Mouse (Mus musculus): ENCODE results near the gene Sox10. TPM values are rescaled to one million over a fixed set of nuclear protein-coding genes. Genes with fewer than 3 reads are reported as not detected.

Sox10 gene
- total RNA-seq (2021) = 10 to 100 TPM; 27.7 to 30.4 TPM
- long read RNA-seq, experiment 1, transcript Sox10-201 (4 exons, 2,713 nt) = major isoform, 38 of 46 reads
- long read RNA-seq, experiment 1, partial matches to known transcripts = 6 of 46 reads
- long read RNA-seq, experiment 1, other reads (novel, unspliced or antisense) = 1 of 46 reads
- long read RNA-seq, experiment 2, transcript Sox10-201 (4 exons, 2,713 nt) = major isoform, 29 of 40 reads
- long read RNA-seq, experiment 2, partial matches to known transcripts = 3 of 40 reads
- long read RNA-seq, experiment 2, other reads (novel, unspliced or antisense) = 8 of 40 reads

DNA sequence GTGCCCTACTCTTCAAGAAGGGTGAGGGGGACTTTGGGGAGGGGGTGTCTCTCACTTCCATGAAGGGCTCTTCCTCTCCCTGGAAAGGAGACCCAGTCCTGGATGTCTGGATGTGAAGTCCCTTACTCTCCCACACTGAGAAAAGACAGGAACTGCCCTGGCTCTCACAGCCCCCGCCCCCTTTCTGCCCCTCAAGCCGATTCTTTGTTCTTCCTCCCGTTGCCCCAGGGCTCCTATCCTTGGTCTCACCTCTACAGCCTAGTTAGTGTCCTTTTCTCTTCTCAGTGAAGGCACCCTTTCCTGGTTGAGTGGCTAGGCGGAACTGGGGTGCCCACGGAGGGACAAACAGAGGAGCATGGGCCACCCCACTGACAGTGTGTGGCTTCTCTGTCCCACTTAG, at the start of gene Sox10:
Gene Sox10 (minus strand): TSS at position 101 of the 400 bp plus-strand sequence.
- DNase-seq (ENCODE audit: low spot score in 2 of 2) = no peak
- peak within 1 kb of the TSS; percentile 74 for H3K27ac ChIP-seq
- peak within 1 kb of the TSS; percentile 42 for H3K4me3 ChIP-seq
- no peak for TF ChIP-seq CTCF (conservative IDR thresholded peaks at IDR 0.05)

DNA sequence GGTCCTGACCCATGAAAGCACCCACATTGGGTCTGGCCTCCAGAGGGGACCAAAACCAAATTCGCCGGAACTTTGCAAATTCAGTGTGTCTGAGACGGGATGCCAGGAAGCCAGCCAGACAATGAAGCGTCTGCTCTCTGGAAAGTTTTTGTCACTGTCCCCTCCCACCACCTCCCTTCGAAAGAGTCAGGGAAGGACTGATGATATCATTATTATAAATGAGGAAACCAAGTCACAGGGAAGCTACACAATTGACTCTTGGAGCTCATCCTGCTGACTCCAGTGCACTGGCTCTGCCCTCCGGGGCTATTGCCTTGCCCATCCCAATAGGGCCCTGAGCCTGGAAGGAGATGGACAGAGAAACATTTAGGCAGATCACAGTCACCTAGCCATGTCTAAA, 48.6 kb upstream of the Sox10 start:
- DNase-seq (ENCODE audit: low spot score in 2 of 2) = no peak
- TF ChIP-seq CTCF (conservative IDR thresholded peaks at IDR 0.05) = no peak
- Histone ChIP-seq H3K27ac (peak overlapping the region; percentile 76), H3K4me3 (no peak overlapping the region)

DNA sequence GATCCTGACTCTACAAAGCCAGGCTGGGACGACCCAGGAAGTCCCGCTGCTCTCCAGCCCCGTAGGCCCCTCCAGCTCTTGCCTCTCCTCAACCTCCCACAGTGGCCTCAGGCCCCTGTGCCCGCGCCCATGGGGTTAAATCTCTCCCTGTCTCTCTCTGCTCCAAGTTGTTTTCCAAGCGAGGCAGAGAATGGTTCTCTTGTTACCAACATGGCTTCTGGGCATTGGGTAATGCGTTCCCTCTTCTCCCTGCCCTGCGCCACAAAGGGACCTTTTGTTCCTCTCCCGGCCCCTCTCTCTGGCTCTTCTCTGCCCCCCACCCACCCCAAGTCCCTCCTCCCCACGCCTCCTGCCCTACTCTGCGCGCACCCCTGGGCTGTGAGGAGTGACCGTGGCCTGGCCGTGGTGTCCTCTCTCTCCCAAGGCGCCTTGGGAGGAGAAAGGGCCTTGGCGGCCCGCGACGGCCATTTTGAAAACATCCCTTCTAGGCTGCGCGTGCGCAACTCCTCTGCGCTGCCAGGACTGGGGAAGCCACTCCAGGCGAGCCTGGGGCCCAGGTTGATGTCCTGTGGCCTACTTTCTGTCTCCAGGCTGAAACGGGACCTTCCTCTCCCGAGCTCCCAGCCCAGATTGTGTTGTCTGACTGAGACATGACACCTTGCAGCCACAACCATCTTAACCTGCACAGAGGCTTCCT, 47.9 kb upstream of the Sox10 start:
- DNase-seq (ENCODE audit: low spot score in 2 of 2) = peak in 1 of 2 experiments; percentile 47

DNA sequence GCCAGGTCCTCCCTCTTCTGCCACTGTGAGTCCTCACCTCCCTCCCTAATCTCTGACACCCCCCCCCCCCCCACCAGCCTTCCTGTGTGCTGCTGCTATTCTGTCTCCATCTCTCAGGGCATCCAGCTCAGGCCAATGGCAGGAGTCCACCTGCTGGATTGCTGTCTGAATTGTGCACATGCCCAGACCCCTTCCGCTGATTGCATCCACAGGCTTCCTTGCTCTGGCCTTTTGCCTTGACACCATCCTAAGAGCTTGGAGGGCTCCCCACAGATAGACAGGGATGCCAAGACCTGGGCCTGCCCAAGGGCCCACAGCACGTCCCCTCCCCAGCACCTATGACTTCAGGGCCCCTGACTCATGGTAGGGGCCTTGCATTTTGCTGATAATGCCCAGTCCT, 45.3 kb upstream of the Sox10 start:
- Histone ChIP-seq H3K27ac (peak overlapping the region; percentile 79), H3K4me3 (no peak overlapping the region)
- no peak for DNase-seq (ENCODE audit: low spot score in 2 of 2)
- TF ChIP-seq CTCF (conservative IDR thresholded peaks at IDR 0.05) = no peak

More for the DNA sequence above, 47.9 kb upstream of the Sox10 start:
- Histone ChIP-seq H3K4me3 (no peak overlapping the region), H3K27ac (peak overlapping the region; percentile 79)
- TF ChIP-seq CTCF (conservative IDR thresholded peaks at IDR 0.05) = no peak

DNA sequence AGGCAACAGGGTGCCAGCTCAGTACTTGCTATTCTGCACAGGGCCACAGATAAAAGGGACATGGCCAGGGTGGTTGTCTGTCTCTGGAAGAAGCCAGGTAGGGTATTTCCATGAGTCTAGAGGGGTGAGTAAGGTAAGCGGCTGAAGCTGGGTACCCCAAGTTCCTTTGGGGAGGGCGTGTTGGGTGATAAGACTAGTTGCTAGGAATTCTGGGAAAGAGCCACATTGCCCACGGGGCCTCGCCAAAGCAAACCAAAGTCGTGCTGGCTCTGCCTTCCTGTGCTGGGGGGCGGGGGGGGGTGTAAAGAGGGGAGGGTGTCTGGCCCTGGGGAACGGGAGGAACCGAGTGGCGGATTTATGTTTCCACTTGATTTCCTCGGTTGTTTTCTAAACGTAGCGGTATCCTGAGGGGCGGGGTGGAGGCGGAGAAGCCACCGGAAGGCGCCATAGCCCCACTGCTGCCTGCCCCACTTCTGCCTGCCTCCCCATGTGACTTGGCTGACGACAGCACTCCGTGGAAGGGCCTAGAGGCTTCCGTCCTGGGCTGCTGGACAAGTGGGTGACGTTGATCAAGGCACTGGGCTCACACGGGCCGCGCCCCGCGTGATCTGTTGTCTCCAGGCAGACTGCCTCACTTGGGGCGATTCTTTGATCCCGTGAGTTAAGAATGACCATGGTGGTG, 43.9 kb upstream of the Sox10 start:
- Histone ChIP-seq H3K4me3 (0 out of 2 replicates have a peak overlapping the region, but pooled peaks have one; percentile 6), H3K27ac (peak overlapping the region; percentile 54; the same call in 1 of the 2 replicates)
- peak; percentile 35 to 43 for DNase-seq (ENCODE audit: low spot score in 2 of 2)
- no peak for TF ChIP-seq CTCF (conservative IDR thresholded peaks at IDR 0.05)

- Histone ChIP-seq H3K27ac (peak overlapping the region; percentile 54; the same call in 1 of the 2 replicates), H3K4me3 (no peak overlapping the region)
- DNase-seq (ENCODE audit: low spot score in 2 of 2) = no peak
- no peak for TF ChIP-seq CTCF (conservative IDR thresholded peaks at IDR 0.05)
Observed at GRCm38 (mm10) chr15:79208211-79208610, 43.2 kb upstream of the Sox10 start.

DNA sequence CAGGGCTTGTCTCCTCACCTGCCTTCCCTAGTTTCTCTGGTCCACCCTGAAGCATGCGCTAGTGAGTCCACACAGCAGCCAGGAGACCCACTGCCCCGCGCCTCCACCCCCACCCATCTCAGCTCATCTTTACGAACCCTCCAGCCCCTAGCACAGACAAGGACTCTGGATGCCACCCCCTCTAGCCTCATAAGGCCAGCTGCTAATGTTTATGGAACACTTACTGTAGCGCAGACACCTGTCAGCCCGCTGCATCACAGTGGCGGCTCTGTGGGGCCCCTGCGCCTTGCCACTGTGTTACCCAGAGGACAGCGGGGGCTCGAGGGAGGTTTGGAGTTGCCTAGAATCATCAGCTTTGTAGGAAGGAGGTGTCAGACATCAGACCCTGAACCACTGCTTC, 37.5 kb upstream of the Sox10 start:
- TF ChIP-seq CTCF (conservative IDR thresholded peaks at IDR 0.05) = no peak
- no peak for DNase-seq (ENCODE audit: low spot score in 2 of 2)
- no peak overlapping the region for H3K4me3 ChIP-seq
- peak overlapping the region; percentile 74 for H3K27ac ChIP-seq

DNA sequence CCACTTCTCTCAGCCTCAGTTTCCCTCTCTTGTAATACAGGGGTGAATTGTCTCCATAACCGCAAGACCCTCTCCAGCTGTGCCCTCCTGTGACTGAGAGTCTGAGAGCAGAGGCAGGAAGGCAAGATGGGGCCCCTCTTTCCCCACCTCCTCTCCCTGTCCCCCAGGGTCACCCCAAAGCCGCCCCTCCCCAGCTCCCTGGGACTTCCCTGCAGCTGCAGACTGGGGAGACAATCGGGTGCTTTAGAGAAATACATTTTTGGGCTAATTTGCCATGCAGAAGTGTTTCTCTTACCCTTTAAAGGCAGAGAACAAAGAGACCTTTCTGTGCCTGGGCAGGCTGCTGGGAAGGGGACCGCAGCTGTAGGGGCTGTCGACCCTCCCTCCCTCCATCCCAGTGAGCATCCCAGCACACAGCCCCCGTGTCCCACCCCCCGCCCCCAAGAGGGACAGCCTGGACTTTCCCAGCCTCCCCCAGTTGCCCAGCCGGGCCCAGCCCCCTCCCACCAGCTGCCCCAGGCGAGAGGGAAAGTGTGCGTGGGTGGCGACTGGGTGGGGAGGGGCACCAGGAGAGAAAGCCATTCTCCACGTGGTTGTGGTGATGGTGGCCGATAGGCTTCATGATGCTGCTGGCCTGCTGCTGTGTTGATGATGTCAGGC, 36.6 kb upstream of the Sox10 start:
- TF ChIP-seq CTCF (conservative IDR thresholded peaks at IDR 0.05) = no peak
- Histone ChIP-seq H3K27ac (peak overlapping the region; percentile 74), H3K4me3 (no peak overlapping the region)
- peak; percentile 47 to 50 for DNase-seq (ENCODE audit: low spot score in 2 of 2)

GRCm38 (mm10) chr15:79199390-79199976, 34.4 kb upstream of the Sox10 start:
- no peak overlapping the region for H3K27ac ChIP-seq
- H3K4me3 ChIP-seq = no peak overlapping the region
- no peak for DNase-seq (ENCODE audit: low spot score in 2 of 2)
- TF ChIP-seq CTCF (conservative IDR thresholded peaks at IDR 0.05) = no peak

DNA sequence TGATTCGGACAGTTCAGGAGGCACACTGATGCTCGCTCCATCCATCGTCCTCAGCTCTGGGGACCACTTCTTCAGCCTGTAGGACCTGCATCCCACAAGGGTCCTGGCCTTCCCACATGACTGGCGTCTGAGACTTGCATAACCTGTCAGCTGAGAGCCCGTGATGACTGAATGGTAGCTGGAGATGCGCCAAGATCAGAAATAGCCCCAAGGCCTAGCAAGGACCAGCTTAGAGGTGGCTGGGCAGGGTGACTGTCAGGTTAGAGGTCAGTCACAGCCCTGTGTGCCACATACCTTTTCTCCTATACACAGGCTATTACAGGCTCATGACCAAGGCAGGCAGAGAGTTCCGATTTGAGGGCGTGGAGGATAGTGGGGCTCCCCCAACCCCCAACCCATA, 30.5 kb upstream of the Sox10 start:
- no peak for DNase-seq (ENCODE audit: low spot score in 2 of 2)
- Histone ChIP-seq H3K27ac (peak overlapping the region; percentile 87; the same call in 1 of the 2 replicates), H3K4me3 (no peak overlapping the region)
- TF ChIP-seq CTCF (conservative IDR thresholded peaks at IDR 0.05) = no peak

DNA sequence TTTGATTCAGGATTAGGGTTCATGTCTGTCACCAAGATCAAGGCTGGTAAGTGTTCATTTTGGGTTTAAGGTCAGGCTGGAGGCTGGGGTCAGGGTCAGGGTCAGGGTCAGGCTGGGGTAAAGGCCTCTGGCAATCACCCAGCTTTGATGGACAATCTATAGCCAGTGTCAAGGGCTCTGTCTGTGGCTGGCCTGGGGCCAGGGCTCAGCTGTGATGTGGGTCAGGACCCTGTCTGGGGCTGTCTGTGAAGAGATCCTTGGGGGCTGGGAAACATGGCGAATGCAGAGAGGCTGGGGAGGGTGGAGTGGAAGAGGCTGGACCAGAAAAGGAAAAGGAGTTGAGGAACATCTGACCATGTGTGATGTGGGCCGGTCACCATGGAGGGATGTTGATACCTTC, 29.9 kb upstream of the Sox10 start:
- H3K4me3 ChIP-seq = no peak overlapping the region
- TF ChIP-seq CTCF (conservative IDR thresholded peaks at IDR 0.05) = no peak
- DNase-seq (ENCODE audit: low spot score in 2 of 2) = no peak
- peak overlapping the region; percentile 87 for H3K27ac ChIP-seq

- no peak for DNase-seq (ENCODE audit: low spot score in 2 of 2)
- Histone ChIP-seq H3K4me3 (no peak overlapping the region), H3K27ac (peak overlapping the region; percentile 87)
- no peak for TF ChIP-seq CTCF (conservative IDR thresholded peaks at IDR 0.05)
Observed at GRCm38 (mm10) chr15:79194048-79194447, 29.0 kb upstream of the Sox10 start.
